Mouse (Mus musculus) brain, embryonic 14.5 days (tissue): Measurements from ENCODE around the gene Ncor2.

Experiments used
- CTCF ChIP-seq: fragments of 200-500 bp; IDR thresholded peaks from 2 replicates; pipeline ENCODE4 v1.5.1; 2012; ENCODE audit warnings: inconsistent platforms, mild to moderate bottlenecking, moderate library complexity, borderline replicate concordance; ENCODE audit not compliant: insufficient read depth, insufficient read length; ENCODE audit errors: extremely low read depth
- POLR2A ChIP-seq: fragments of 200-500 bp; IDR thresholded peaks from 2 replicates; pipeline ENCODE4 v1.6.1; 2012; ENCODE audit warnings: mild to moderate bottlenecking, inconsistent platforms, borderline replicate concordance; ENCODE audit not compliant: poor library complexity, insufficient read depth, insufficient read length, severe bottlenecking; ENCODE audit errors: extremely low read depth

DNA sequence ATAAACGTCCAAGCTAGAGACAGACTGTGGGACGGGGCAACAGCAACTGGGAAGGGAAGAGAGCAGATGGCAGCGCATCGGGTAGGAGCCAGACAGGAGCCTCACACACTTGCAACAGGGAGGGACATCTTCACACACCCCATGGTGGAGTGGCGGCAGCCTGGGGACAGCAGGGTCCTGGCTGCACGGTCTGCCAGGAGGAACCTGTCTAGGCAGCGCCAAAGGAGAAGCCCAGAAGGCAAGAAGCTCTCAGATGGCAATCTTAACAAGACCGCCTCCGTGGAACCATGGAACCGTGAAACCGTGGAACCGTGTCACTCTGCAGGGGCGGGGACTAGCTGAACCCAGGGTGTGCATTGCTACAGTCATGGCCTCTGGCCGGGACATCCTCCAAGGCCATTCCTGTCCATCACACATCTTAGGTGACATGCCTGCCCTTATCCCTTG is 50.1 kb downstream of the Ncor2 start:
- TF ChIP-seq CTCF (no peak), POLR2A (no peak)
